Mouse (Mus musculus): Measurements from ENCODE around the gene Zfp984. TPM values are rescaled to one million over a fixed set of nuclear protein-coding genes. Genes with fewer than 3 reads are reported as not detected.
"Not testable (repeated sequence)": the region's sequence is repeated elsewhere in the genome, so short reads cannot be mapped to it uniquely, and the experiment has no call there.

Zfp984 gene
- total and polyA plus RNA-seq, 2 experiments = 0.05 to 2.6 TPM

GRCm38 (mm10) chr4:147793390-147793916 lies 16.1 kb downstream of the Zfp984 start:
- not testable (repeated sequence) for DNase-seq (ENCODE audit: extremely low read depth, low read depth, low spot score); H3K27ac ChIP-seq (replicated peaks; ENCODE audit: insufficient read depth, low read depth, low read length); H3K27me3 ChIP-seq (ENCODE audit: control insufficient read depth, insufficient read depth, low read length); H3K79me2 ChIP-seq (ENCODE audit: control insufficient read depth, insufficient read depth, low read length); H3K4me1 ChIP-seq (ENCODE audit: control insufficient read depth, insufficient read depth, low read length); H3K36me3 ChIP-seq (ENCODE audit: control insufficient read depth, insufficient read depth, low read length); H3K4me3 ChIP-seq (ENCODE audit: insufficient read depth, low read depth, low read length); H3K9ac ChIP-seq (ENCODE audit: low read depth, low read length)
- WGBS = 58% methylated on average over 2 of the region's 2 CpGs

GRCm38 (mm10) chr4:147791729-147792128 lies 17.9 kb downstream of the Zfp984 start:
- not testable (repeated sequence) for H3K4me1 ChIP-seq (ENCODE audit: control insufficient read depth, insufficient read depth, low read length); H3K27me3 ChIP-seq (ENCODE audit: control insufficient read depth, insufficient read depth, low read length); H3K4me3 ChIP-seq (ENCODE audit: insufficient read depth, low read depth, low read length); H3K27ac ChIP-seq (replicated peaks; ENCODE audit: insufficient read depth, low read depth, low read length); H3K36me3 ChIP-seq (ENCODE audit: control insufficient read depth, insufficient read depth, low read length); DNase-seq (ENCODE audit: extremely low read depth, low read depth, low spot score); H3K79me2 ChIP-seq (ENCODE audit: control insufficient read depth, insufficient read depth, low read length); H3K9ac ChIP-seq (ENCODE audit: low read depth, low read length)

DNA sequence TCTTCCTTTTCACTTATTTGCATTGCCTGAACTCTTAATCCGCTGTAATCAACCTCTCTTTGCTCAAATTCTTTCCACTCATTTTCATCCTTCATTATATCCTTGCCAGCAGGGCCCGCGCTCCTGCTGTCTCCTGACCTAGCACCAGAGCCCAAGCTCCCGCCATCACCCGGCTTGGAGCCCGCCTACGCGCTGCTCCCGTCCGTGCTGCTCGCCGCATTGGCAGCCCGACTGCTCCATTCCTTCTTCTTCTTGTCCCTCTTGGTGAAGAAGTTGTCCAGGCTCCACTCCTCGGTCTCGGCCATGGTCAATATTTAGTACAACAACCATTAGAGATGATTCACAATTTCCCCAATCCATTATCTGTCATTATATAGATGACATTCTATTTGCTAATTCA lies 63.3 kb downstream of the Zfp984 start:
- H3K27ac ChIP-seq (replicated peaks; ENCODE audit: insufficient read depth, low read depth, low read length); H3K9ac ChIP-seq (ENCODE audit: low read depth, low read length); H3K36me3 ChIP-seq (ENCODE audit: control insufficient read depth, insufficient read depth, low read length); H3K4me3 ChIP-seq (ENCODE audit: insufficient read depth, low read depth, low read length); DNase-seq (ENCODE audit: extremely low read depth, low read depth, low spot score); H3K4me1 ChIP-seq (ENCODE audit: control insufficient read depth, insufficient read depth, low read length); H3K27me3 ChIP-seq (ENCODE audit: control insufficient read depth, insufficient read depth, low read length); H3K79me2 ChIP-seq (ENCODE audit: control insufficient read depth, insufficient read depth, low read length): not testable (repeated sequence)
- 93% methylated on average over 14 of the region's 15 CpGs for WGBS

- H3K27me3 ChIP-seq (ENCODE audit: control insufficient read depth, insufficient read depth, low read length); H3K4me1 ChIP-seq (ENCODE audit: control insufficient read depth, insufficient read depth, low read length); H3K36me3 ChIP-seq (ENCODE audit: control insufficient read depth, insufficient read depth, low read length); H3K27ac ChIP-seq (replicated peaks; ENCODE audit: insufficient read depth, low read depth, low read length); H3K79me2 ChIP-seq (ENCODE audit: control insufficient read depth, insufficient read depth, low read length); DNase-seq (ENCODE audit: extremely low read depth, low read depth, low spot score): not testable (repeated sequence)
- 31% methylated on average over 63 of the region's 63 CpGs for WGBS
- peak overlapping the region; percentile 46; the same call in 1 of the 2 replicates for H3K4me3 ChIP-seq (ENCODE audit: insufficient read depth, low read depth, low read length)
- H3K9ac ChIP-seq (ENCODE audit: low read depth, low read length) = peak overlapping the region; percentile 24; the same call in 1 of the 2 replicates
Measured at GRCm38 (mm10) chr4:147738636-147739369, 70.8 kb downstream of the Zfp984 start.

Other genes starting within 250 kb of the Zfp984 start
- 0.09 and 0.13 TPM in 2 replicates for gene Zfp979, start 167.3 kb downstream of the Zfp984 start, total RNA-seq (2014; rRNA removed)
- not detected in 2 replicates for gene Zfp979, start 167.3 kb downstream of the Zfp984 start, polyA plus RNA-seq (2012; rRNA removed)
- gene Zfp534, start 107.2 kb downstream of the Zfp984 start, total RNA-seq (2014; rRNA removed) = not detected in 2 replicates
- not detected in 2 replicates for gene Zfp534, start 107.2 kb downstream of the Zfp984 start, polyA plus RNA-seq (2012; rRNA removed)
- gene Zfp933, start 38.6 kb upstream of the Zfp984 start, total RNA-seq (2014; rRNA removed) = 3.8 and 4.9 TPM in 2 replicates
- 0.56 and 0.61 TPM in 2 replicates for gene Zfp933, start 38.6 kb upstream of the Zfp984 start, polyA plus RNA-seq (2012; rRNA removed)
- 11.4 and 12.1 TPM in 2 replicates for gene Miip, start 59.0 kb upstream of the Zfp984 start, total RNA-seq (2014; rRNA removed)
- gene Miip, start 59.0 kb upstream of the Zfp984 start, polyA plus RNA-seq (2012; rRNA removed) = 28.4 and 44.3 TPM in 2 replicates
- 3.0 and 3.5 TPM in 2 replicates for gene Fv1, start 59.2 kb upstream of the Zfp984 start, total RNA-seq (2014; rRNA removed)
- gene Fv1, start 59.2 kb upstream of the Zfp984 start, polyA plus RNA-seq (2012; rRNA removed) = 0.57 and 0.61 TPM in 2 replicates
- gene Mfn2, start 94.9 kb upstream of the Zfp984 start, total RNA-seq (2014; rRNA removed) = 36.6 and 37.7 TPM in 2 replicates
- gene Mfn2, start 94.9 kb upstream of the Zfp984 start, polyA plus RNA-seq (2012; rRNA removed) = 49.4 and 50.3 TPM in 2 replicates
- gene Plod1, start 127.0 kb upstream of the Zfp984 start, total RNA-seq (2014; rRNA removed) = 24.5 and 27.3 TPM in 2 replicates
- gene Plod1, start 127.0 kb upstream of the Zfp984 start, polyA plus RNA-seq (2012; rRNA removed) = 32.9 and 38.3 TPM in 2 replicates
- gene 2510039O18Rik, start 131.1 kb upstream of the Zfp984 start, total RNA-seq (2014; rRNA removed) = 13.5 and 16.8 TPM in 2 replicates
- gene 2510039O18Rik, start 131.1 kb upstream of the Zfp984 start, polyA plus RNA-seq (2012; rRNA removed) = 36.6 and 40.1 TPM in 2 replicates
- gene Nppb, start 176.0 kb upstream of the Zfp984 start, total RNA-seq (2014; rRNA removed) = not detected in 2 replicates
- gene Nppb, start 176.0 kb upstream of the Zfp984 start, polyA plus RNA-seq (2012; rRNA removed) = not detected in 2 replicates
- gene Nppa, start 190.9 kb upstream of the Zfp984 start, total RNA-seq (2014; rRNA removed) = not detected in 2 replicates
- not detected in 2 replicates for gene Nppa, start 190.9 kb upstream of the Zfp984 start, polyA plus RNA-seq (2012; rRNA removed)
- gene Clcn6, start 229.0 kb upstream of the Zfp984 start, total RNA-seq (2014; rRNA removed) = 1.8 and 2.8 TPM in 2 replicates
- 2.0 and 5.3 TPM in 2 replicates for gene Clcn6, start 229.0 kb upstream of the Zfp984 start, polyA plus RNA-seq (2012; rRNA removed)
- gene Mthfr, start 229.3 kb upstream of the Zfp984 start, total RNA-seq (2014; rRNA removed) = 4.1 and 6.2 TPM in 2 replicates
- gene Mthfr, start 229.3 kb upstream of the Zfp984 start, polyA plus RNA-seq (2012; rRNA removed) = 11.8 and 12.9 TPM in 2 replicates